Mouse (Mus musculus): ENCODE data around the gene Sgpp2. TPM values are rescaled to one million over a fixed set of nuclear protein-coding genes. Genes with fewer than 3 reads are reported as not detected.

Sgpp2 gene
- 0.37 and 0.62 TPM in 2 replicates for polyA plus RNA-seq (2015; fragmentation: Nextera tagmentation; extraction: Ambion mirVana)

DNA sequence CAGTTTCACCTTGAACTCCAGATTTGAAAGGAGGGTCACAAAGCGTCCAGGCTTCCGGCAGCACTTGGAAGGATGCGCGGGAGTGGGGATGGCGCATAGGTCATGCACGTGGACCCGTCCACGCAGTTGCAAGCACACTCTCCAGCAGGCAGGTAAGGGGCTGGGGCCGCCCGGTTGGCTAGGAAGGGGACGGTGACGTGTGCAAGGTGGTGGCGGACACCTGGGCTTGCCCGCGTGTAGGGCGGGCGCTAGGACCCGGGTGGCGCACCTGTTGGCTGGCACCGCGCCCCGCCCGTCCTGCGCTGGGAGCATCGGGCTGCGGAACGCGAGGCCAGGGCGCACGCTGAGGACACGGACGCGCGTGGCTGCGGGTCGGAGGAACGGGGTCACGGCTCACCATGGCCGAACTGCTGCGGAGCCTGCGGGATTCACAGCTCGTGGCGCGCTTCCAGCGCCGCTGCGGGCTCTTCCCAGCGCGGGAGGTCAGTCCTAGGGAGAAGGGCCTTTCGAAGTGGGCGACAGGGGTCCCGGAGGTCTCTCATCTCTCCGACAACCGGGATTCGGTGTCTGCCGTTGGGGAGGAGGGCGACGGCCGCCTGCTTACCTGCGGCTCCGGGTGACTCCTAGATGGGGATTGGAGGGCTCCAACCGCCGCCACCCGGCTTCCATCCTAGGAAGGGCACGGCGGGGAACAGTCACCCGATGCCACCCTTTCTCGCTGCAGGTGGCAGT, at the start of gene Sgpp2:
Sgpp2 (plus strand) TSS at position 325 of the 732 bp plus-strand sequence.
- Histone ChIP-seq H3K4me2 (peak within 1 kb of the TSS; percentile 99), H3K4me3 (peak within 1 kb of the TSS; percentile 56), H3K36me3 (ENCODE audit: poor library complexity, severe bottlenecking) (no peaks in the 10 kb centered on the region), H3K4me1 (peaks cover 21% of the 10 kb centered on the region), H3K27ac (no peak within 1 kb of the TSS), H3K27me3 (peaks cover 60% of the 10 kb centered on the region), H3K9ac (peak within 1 kb of the TSS; percentile 53), H3K9me3 (replicated peaks) (no peaks in the 10 kb centered on the region)
- under 1% methylated on average over 38 of the region's 68 CpGs for WGBS
- ATAC-seq = peak; percentile 69; the same call in 1 of the 2 replicates

DNA sequence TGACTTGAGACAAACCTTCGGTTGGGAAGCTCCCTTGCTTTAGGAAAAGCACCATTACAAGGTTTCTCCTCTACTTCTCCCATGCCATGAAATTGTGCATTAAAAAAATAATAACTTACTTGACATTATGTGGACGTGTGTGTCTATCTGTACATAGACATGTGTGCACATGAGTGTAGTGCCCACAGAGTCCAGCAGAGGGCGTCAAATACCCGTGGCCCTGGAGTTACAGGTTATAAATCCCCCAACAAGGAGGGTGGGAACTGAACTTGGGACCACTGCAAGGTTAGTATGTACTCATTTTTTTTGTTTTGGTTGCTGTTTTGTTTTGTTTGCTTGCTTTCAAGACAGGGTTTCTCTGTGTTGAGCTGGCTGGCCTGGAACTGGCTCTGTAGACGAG, 42.6 kb upstream of the Sgpp2 start:
- H3K9me3 ChIP-seq (replicated peaks) = peaks cover 4% of the 10 kb centered on the region
- no peaks in the 10 kb centered on the region for H3K36me3 ChIP-seq (ENCODE audit: poor library complexity, severe bottlenecking)
- no peak overlapping the region for H3K4me3 ChIP-seq
- H3K27ac ChIP-seq = no peak overlapping the region
- H3K4me1 ChIP-seq = no peaks in the 10 kb centered on the region
- no peak overlapping the region for H3K9ac ChIP-seq
- no peak for ATAC-seq
- WGBS = 68% methylated on average over 5 of the region's 5 CpGs
- H3K4me2 ChIP-seq = no peak overlapping the region
- H3K27me3 ChIP-seq = no peaks in the 10 kb centered on the region

DNA sequence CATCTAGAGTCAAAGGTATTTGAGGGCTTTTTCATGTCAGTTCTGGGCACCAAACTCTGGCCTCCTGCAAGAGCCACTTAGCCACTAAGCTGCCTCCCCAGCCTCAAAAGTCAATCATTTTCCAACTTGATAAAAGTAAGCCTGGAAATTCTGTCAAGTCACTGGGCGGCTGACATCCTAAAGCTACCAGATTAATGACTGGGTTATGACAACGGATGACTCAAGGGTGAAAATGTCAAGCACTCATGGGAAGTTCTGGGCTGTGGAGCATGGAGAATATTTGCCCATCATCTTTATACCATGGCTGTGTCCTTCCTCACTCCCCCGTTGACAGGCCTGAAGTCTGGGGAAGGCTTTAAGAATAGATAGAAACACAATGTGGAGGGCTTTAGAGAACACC, 37.2 kb upstream of the Sgpp2 start:
- Histone ChIP-seq H3K4me1 (no peaks in the 10 kb centered on the region), H3K9ac (no peak overlapping the region), H3K27me3 (no peaks in the 10 kb centered on the region), H3K9me3 (replicated peaks) (no peaks in the 10 kb centered on the region), H3K4me3 (no peak overlapping the region), H3K4me2 (no peak overlapping the region), H3K36me3 (ENCODE audit: poor library complexity, severe bottlenecking) (no peaks in the 10 kb centered on the region), H3K27ac (no peak overlapping the region)
- WGBS = 80% methylated on average over 3 of the region's 3 CpGs
- ATAC-seq = no peak

DNA sequence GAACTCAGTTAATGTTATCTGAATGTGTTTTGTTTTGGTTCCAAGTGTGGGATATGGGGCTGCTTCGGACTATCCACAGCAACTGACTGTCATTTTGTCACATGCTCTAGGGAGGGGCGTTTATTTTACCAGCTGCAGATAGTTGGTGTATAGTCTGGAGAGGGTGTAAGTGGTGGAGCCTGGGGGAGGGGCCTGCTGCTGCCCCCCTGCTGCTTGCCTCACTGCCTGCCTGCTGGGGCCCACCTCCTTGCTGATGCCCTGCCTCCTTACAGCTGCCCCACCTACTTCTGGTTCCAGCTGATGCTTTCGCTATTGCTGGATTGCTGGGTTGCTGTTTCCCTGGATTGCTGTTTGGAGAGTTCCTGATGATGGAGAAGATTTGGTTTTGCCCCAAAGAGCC, 31.0 kb upstream of the Sgpp2 start:
- Histone ChIP-seq H3K4me1 (no peaks in the 10 kb centered on the region), H3K4me2 (no peak overlapping the region), H3K9ac (no peak overlapping the region), H3K4me3 (no peak overlapping the region), H3K36me3 (ENCODE audit: poor library complexity, severe bottlenecking) (no peaks in the 10 kb centered on the region), H3K9me3 (replicated peaks) (no peaks in the 10 kb centered on the region), H3K27me3 (no peaks in the 10 kb centered on the region), H3K27ac (no peak overlapping the region)
- WGBS = 40% methylated on average over 3 of the region's 3 CpGs
- no peak; the same call in 1 of the 2 replicates for ATAC-seq

DNA sequence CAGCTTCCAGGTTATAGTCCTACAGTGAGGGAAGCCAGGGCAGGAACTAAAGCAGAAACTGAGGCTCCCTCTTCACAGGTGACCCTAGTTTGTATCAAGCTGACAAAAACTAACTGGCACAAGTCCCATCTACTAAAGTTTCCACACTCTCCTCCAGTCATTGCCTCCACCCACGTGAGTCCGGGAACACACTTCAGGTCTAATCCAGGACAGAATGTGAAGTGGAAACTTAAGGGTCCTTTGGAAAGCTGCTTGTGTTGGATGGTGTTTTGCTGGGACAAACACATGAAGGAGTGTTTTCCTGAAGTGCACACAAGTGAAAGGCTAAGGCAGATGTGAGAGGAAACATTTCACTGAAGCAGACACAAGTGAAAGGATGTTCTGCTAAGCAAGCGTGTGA, 17.7 kb upstream of the Sgpp2 start:
- H3K36me3 ChIP-seq (ENCODE audit: poor library complexity, severe bottlenecking) = no peaks in the 10 kb centered on the region
- H3K4me3 ChIP-seq = no peak overlapping the region
- ATAC-seq = no peak
- H3K4me2 ChIP-seq = no peak overlapping the region
- H3K27me3 ChIP-seq = no peaks in the 10 kb centered on the region
- 92% methylated on average over 3 of the region's 3 CpGs for WGBS
- no peaks in the 10 kb centered on the region for H3K4me1 ChIP-seq
- no peak overlapping the region for H3K9ac ChIP-seq
- no peak overlapping the region for H3K27ac ChIP-seq
- H3K9me3 ChIP-seq (replicated peaks) = no peaks in the 10 kb centered on the region

DNA sequence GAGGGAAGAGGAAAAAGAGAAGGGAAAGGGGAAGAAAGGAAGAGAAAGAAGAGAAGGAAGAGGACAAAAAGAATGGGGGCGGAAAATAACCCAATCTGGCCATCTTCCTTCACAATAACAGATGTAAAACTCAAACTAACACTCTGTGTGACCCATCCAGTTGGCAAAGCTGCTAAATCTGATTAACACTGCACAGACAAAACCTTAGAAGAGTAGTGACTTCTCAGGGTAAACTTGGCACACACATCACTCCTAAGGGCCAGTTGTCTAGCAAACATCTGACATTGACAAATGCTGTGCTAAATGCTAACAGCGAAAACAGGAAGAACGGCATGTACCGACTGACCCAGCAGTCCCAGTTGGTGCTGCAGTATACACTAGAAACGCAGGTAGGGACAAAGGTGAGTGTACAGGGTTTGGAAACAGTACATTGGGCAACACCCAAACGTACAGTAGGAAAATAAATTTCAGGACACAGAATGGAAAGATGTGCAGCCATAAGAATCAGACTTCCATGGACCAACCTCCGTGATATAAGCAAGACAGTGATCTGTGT, 10.4 kb upstream of the Sgpp2 start:
- Histone ChIP-seq H3K4me1 (no peaks in the 10 kb centered on the region), H3K27ac (no peak overlapping the region), H3K9ac (no peak overlapping the region), H3K27me3 (no peaks in the 10 kb centered on the region), H3K4me2 (no peak overlapping the region), H3K4me3 (no peak overlapping the region), H3K9me3 (replicated peaks) (no peaks in the 10 kb centered on the region), H3K36me3 (ENCODE audit: poor library complexity, severe bottlenecking) (no peaks in the 10 kb centered on the region)
- WGBS = 84% methylated on average over 7 of the region's 7 CpGs
- ATAC-seq = no peak

DNA sequence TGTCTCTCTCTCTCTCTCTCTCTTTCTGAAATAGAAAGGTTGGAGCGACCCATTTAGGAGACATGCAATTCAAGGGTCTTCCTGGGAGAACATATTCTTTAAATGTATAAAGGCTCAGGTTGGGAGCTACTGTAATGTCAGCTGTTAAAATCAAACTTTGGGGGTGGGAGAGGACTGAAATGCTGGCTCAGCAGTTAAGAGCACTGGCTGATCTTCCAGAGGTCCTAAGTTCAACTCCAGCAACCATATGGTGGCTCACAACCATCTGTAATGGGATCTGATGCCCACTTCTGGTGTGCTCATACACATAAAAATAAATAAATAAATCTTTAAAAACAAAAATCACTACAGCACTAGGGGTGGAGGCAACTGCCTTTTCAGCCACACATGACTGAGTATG, 1.5 kb upstream of the Sgpp2 start:
- Histone ChIP-seq H3K4me2 (no peak overlapping the region), H3K4me1 (peaks cover 21% of the 10 kb centered on the region), H3K36me3 (ENCODE audit: poor library complexity, severe bottlenecking) (no peaks in the 10 kb centered on the region), H3K27ac (no peak overlapping the region), H3K4me3 (no peak overlapping the region), H3K9me3 (replicated peaks) (no peaks in the 10 kb centered on the region), H3K27me3 (peaks cover 60% of the 10 kb centered on the region), H3K9ac (no peak overlapping the region)
- ATAC-seq = no peak
- WGBS = 96% methylated on average over 1 of the region's 1 CpGs

DNA sequence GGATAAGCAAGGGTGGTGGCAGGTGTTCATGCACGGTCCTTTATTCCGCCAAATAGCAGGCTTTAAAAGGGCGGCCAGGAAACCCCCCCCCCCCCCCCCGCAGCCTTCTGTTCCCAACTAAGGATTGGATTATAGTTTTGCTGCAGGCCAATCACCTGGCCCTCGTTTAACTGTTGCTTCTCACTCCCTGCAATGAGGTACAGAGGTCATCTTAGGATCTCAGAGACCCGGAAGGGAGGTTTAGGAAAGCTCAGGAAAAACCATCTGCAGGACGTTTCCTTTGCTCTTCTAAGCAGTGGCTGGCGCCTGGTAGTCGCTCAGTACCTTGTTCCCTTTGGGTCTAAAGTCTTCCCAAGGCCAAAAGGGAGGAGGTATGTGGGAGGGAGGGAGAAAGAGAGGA, 865 bp upstream of the Sgpp2 start:
- H3K9me3 ChIP-seq (replicated peaks) = no peaks in the 10 kb centered on the region
- H3K4me1 ChIP-seq = peaks cover 21% of the 10 kb centered on the region
- H3K9ac ChIP-seq = no peak overlapping the region
- no peaks in the 10 kb centered on the region for H3K36me3 ChIP-seq (ENCODE audit: poor library complexity, severe bottlenecking)
- H3K4me3 ChIP-seq = no peak overlapping the region
- H3K27ac ChIP-seq = no peak overlapping the region
- H3K27me3 ChIP-seq = peaks cover 60% of the 10 kb centered on the region
- 7% methylated on average over 9 of the region's 9 CpGs for WGBS
- no peak for ATAC-seq
- no peak overlapping the region for H3K4me2 ChIP-seq

DNA sequence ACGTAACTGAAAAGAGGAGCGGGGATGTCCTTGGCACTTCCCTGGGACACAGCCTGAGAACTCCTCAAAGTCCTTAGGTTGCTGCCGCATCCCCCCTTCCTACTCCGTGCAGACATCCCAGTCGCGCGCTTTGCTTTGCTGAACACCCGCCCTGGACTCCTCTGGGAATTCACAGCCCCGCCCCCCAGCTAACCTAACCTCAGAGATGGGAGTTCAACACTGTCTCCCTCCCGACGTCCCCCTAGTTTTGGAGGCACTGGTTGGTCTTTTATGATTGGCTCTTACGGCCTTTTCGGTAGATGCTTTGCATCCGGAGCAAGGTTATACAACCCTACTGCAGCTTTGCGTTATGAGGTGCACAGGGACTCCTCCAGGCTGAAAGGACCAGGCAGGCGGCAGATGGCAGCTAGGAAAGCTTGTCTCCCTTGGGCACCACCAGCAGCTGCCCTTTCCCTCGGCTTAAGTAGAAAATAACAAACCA, 756 bp downstream of the Sgpp2 start:
- Histone ChIP-seq H3K36me3 (ENCODE audit: poor library complexity, severe bottlenecking) (no peaks in the 10 kb centered on the region), H3K9me3 (replicated peaks) (no peaks in the 10 kb centered on the region), H3K4me2 (peak overlapping the region; percentile 99), H3K27me3 (peaks cover 60% of the 10 kb centered on the region), H3K4me1 (peaks cover 21% of the 10 kb centered on the region), H3K27ac (no peak overlapping the region), H3K4me3 (peak overlapping the region; percentile 56), H3K9ac (peak overlapping the region; percentile 53; the same call in 1 of the 2 replicates)
- under 1% methylated on average over 17 of the region's 17 CpGs for WGBS
- ATAC-seq = peak; percentile 70; the same call in 1 of the 2 replicates

DNA sequence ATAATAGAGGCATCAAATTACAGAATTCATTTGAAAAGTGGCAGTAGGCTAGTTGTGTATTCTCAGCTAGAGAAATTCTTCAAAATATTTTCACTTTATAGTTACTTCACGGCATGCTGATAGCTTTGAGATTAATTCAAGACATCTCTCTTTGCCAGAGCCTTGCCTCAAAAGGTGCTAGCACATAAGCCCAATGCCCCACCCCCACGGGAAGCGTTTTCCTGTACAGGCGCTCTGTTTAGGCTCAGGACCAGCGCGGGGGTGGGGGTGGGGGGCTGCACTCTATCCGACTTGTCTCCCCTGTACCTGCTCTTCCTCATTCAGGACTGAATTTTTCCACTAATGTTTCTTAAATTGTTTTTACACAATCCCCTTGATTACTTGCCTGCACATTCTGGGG, 1.3 kb downstream of the Sgpp2 start:
- Histone ChIP-seq H3K27me3 (peaks cover 60% of the 10 kb centered on the region), H3K9ac (no peak overlapping the region), H3K4me1 (peaks cover 21% of the 10 kb centered on the region), H3K27ac (no peak overlapping the region), H3K9me3 (replicated peaks) (no peaks in the 10 kb centered on the region), H3K4me3 (peak overlapping the region; percentile 56; the same call in 1 of the 2 replicates), H3K36me3 (ENCODE audit: poor library complexity, severe bottlenecking) (no peaks in the 10 kb centered on the region), H3K4me2 (peak overlapping the region; percentile 99)
- no peak for ATAC-seq
- WGBS = 3% methylated on average over 7 of the region's 7 CpGs

DNA sequence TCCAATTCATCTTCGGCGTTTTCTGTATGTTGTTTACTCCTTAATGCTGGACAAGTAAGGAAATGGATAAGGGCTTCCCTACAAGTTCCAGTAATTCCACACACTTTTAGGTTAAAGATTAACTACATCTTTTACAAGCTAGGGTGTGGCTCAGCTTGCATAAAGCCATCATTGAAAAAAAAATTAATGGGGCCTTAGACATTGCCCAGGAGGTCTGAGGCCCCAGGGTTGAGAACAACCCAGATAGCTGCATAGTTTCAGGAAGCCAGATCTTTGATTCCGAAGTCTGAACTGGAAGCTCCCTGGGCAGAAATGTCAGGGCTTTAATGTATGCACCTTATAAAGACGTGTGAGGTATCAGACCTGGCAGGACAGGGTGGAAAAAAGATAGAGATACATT, 2.8 kb downstream of the Sgpp2 start:
- Histone ChIP-seq H3K4me1 (peaks cover 21% of the 10 kb centered on the region), H3K4me3 (no peak overlapping the region), H3K27ac (no peak overlapping the region), H3K27me3 (peaks cover 50% of the 10 kb centered on the region), H3K9ac (no peak overlapping the region), H3K9me3 (replicated peaks) (no peaks in the 10 kb centered on the region), H3K36me3 (ENCODE audit: poor library complexity, severe bottlenecking) (no peaks in the 10 kb centered on the region), H3K4me2 (no peak overlapping the region)
- no peak for ATAC-seq
- 84% methylated on average over 4 of the region's 4 CpGs for WGBS

DNA sequence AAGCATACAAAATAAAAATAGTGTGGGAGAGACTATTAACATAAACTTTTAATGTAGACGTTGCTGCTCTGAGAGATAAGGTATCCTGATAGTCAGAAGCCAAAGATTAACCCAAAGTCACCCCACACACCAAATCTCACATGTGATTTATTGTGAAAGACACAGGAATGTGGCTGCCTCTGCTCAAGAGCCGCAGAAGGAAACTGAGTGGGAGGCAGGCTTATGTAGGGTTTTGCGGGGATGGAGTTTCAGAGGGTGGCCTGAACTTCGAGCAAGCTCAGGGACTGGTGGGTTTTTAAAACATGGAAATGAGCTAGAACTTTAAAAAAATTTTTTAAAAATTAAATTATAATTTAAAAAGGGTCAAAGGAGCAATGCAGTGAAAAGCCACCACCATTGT, 3.8 kb downstream of the Sgpp2 start:
- Histone ChIP-seq H3K4me1 (peaks cover 21% of the 10 kb centered on the region), H3K9me3 (replicated peaks) (no peaks in the 10 kb centered on the region), H3K27me3 (peaks cover 39% of the 10 kb centered on the region), H3K4me2 (no peak overlapping the region), H3K4me3 (no peak overlapping the region), H3K36me3 (ENCODE audit: poor library complexity, severe bottlenecking) (no peaks in the 10 kb centered on the region), H3K9ac (no peak overlapping the region), H3K27ac (no peak overlapping the region)
- WGBS = 87% methylated on average over 4 of the region's 4 CpGs
- no peak for ATAC-seq
